Mouse (Mus musculus) hindbrain, embryonic 16.5 days (tissue): Measurements from ENCODE around the gene Mcpt9. TPM values are rescaled to one million over a fixed set of nuclear protein-coding genes. Genes with fewer than 3 reads are reported as not detected.
"Not testable (repeated sequence)": the region's sequence is repeated elsewhere in the genome, so short reads cannot be mapped to it uniquely, and the experiment has no call there.

ENCODE experiments used
- ATAC-seq: fragments of 200-750 bp; cut with Nextera tagmentation; 2 replicates; pipeline ENCODE4 v1.8.0; 2017; ENCODE audit warnings: moderate TSS enrichment, moderate library complexity
- H3K27ac ChIP-seq: fragments of 300-500 bp; sonication (generic); 2 replicates; pipeline ENCODE4 v1.5.1; 2014; ENCODE audit warnings: low read depth, mild to moderate bottlenecking, control low read depth, low read length, moderate library complexity
- H3K27me3 ChIP-seq: fragments of 300-500 bp; sonication (generic); replicated peaks from 2 replicates; pipeline ENCODE4 v1.6.1; 2014; ENCODE audit warnings: low read length; ENCODE audit not compliant: control insufficient read depth, insufficient read depth
- H3K36me3 ChIP-seq: fragments of 300-500 bp; sonication (generic); 2 replicates; pipeline ENCODE4 v1.6.1; 2014; ENCODE audit warnings: mild to moderate bottlenecking, low read length, moderate library complexity, mixed read lengths; ENCODE audit not compliant: control insufficient read depth, insufficient read depth
- H3K4me1 ChIP-seq: fragments of 300-500 bp; sonication (generic); 2 replicates; pipeline ENCODE4 v1.6.1; 2014; ENCODE audit warnings: low read depth, low read length; ENCODE audit not compliant: control insufficient read depth, insufficient read depth
- H3K4me2 ChIP-seq: fragments of 300-500 bp; sonication (generic); 2 replicates; pipeline ENCODE4 v1.6.1; 2014; ENCODE audit warnings: mild to moderate bottlenecking, low read length, control low read depth, moderate library complexity
- H3K4me3 ChIP-seq: fragments of 300-500 bp; sonication (generic); 2 replicates; pipeline ENCODE4 v1.5.1; 2014; ENCODE audit warnings: mild to moderate bottlenecking, low read length, control low read depth, moderate library complexity
- H3K9ac ChIP-seq: fragments of 300-500 bp; sonication (generic); 2 replicates; pipeline ENCODE4 v1.6.1; 2014; ENCODE audit warnings: low read depth, mild to moderate bottlenecking, control low read depth, low read length, moderate library complexity
- H3K9me3 ChIP-seq: fragments of 300-500 bp; sonication (generic); 2 replicates; pipeline ENCODE4 v1.6.1; 2014; ENCODE audit warnings: mild to moderate bottlenecking, low read length, moderate library complexity; ENCODE audit not compliant: control insufficient read depth
- whole genome bisulfite sequencing: fragments of 180-500 bp; shearing (Covaris S2); extraction: QIAGEN DNeasy Blood & Tissue Kit; methylation state at CpG from one replicate; pipeline ENCODE4 v1.1.7; 2014; 5-methylcytosine and 5-hydroxymethylcytosine counted together
- polyA plus RNA-seq: library from polyadenylated mRNA; unstranded; fragments of >200 nt; fragmentation: Nextera tagmentation; extraction: Ambion mirVana; gene quantifications from 2 replicates; pipeline ENCODE4 v1.2.1, GENCODE M21; 2015

The Mcpt9 gene
- polyA plus RNA-seq, 1 experiment from 2014 or later, result not detected

GRCm38 (mm10) chr14:56013147-56013546 lies 17.1 kb downstream of the Mcpt9 start:
- no peaks in the 10 kb centered on the region for H3K4me1 ChIP-seq
- H3K27ac ChIP-seq, result no peak overlapping the region
- no peaks in the 10 kb centered on the region for H3K27me3 ChIP-seq
- no peaks in the 10 kb centered on the region for H3K9me3 ChIP-seq
- H3K4me3 ChIP-seq, result no peak overlapping the region
- 74% methylated on average over 3 of the region's 3 CpGs for WGBS
- no peak for ATAC-seq
- H3K4me2 ChIP-seq, result no peak overlapping the region
- H3K36me3 ChIP-seq, result no peaks in the 10 kb centered on the region
- H3K9ac ChIP-seq, result no peak overlapping the region

GRCm38 (mm10) chr14:55987464-55987863 lies 42.8 kb downstream of the Mcpt9 start:
- not testable (repeated sequence) for H3K4me2 ChIP-seq, H3K27me3 ChIP-seq, ATAC-seq, H3K36me3 ChIP-seq, H3K4me3 ChIP-seq, H3K27ac ChIP-seq, H3K9ac ChIP-seq, H3K9me3 ChIP-seq, H3K4me1 ChIP-seq
- 100% methylated on average over 1 of the region's 3 CpGs for WGBS

Other genes with a start within 250 kb of the Mcpt9 start
- gene Adcy4, start 246.4 kb downstream of the Mcpt9 start, polyA plus RNA-seq, result 3.5 and 5.1 TPM in 2 replicates
- gene Ripk3, start 241.6 kb downstream of the Mcpt9 start, polyA plus RNA-seq, result 2.3 and 3.6 TPM in 2 replicates
- 6.5 and 11.9 TPM in 2 replicates for gene Nfatc4, start 207.4 kb downstream of the Mcpt9 start, polyA plus RNA-seq
- gene Nynrin, start 176.5 kb downstream of the Mcpt9 start, polyA plus RNA-seq, result 8.4 and 13.7 TPM in 2 replicates
- 0.35 and 0.56 TPM in 2 replicates for gene Cbln3, start 146.1 kb downstream of the Mcpt9 start, polyA plus RNA-seq
- 9.1 and 11.4 TPM in 2 replicates for gene Khnyn, start 145.5 kb downstream of the Mcpt9 start, polyA plus RNA-seq
- 163 and 175 TPM in 2 replicates for gene Sdr39u1, start 130.2 kb downstream of the Mcpt9 start, polyA plus RNA-seq
- gene Cma1, start 85.8 kb downstream of the Mcpt9 start, polyA plus RNA-seq, result 2.2 TPM in 1 of 2 replicates, not detected in the other
- not detected in 2 replicates for gene Cma2, start 79.5 kb downstream of the Mcpt9 start, polyA plus RNA-seq
- gene Mcpt1, start 12.5 kb downstream of the Mcpt9 start, polyA plus RNA-seq, result not detected in 2 replicates
- gene Mcpt2, start 11.5 kb upstream of the Mcpt9 start, polyA plus RNA-seq, result not detected in 2 replicates
- gene Mcpt4, start 31.8 kb upstream of the Mcpt9 start, polyA plus RNA-seq, result not detected in 2 replicates
- not detected in 2 replicates for gene Mcpt8, start 54.8 kb upstream of the Mcpt9 start, polyA plus RNA-seq
- 0.31 TPM in 1 of 2 replicates, not detected in the other for gene Ctsg, start 72.1 kb upstream of the Mcpt9 start, polyA plus RNA-seq
- not detected in 2 replicates for gene Gzme, start 90.1 kb upstream of the Mcpt9 start, polyA plus RNA-seq
- gene Gzmd, start 102.1 kb upstream of the Mcpt9 start, polyA plus RNA-seq, result not detected in 2 replicates
- not detected in 2 replicates for gene Gzmg, start 129.1 kb upstream of the Mcpt9 start, polyA plus RNA-seq
- not detected in 2 replicates for gene Gzmn, start 144.1 kb upstream of the Mcpt9 start, polyA plus RNA-seq
- not detected in 2 replicates for gene Gzmf, start 180.9 kb upstream of the Mcpt9 start, polyA plus RNA-seq
- not detected in 2 replicates for gene Gzmc, start 204.2 kb upstream of the Mcpt9 start, polyA plus RNA-seq
- gene Gzmb, start 231.8 kb upstream of the Mcpt9 start, polyA plus RNA-seq, result not detected in 2 replicates